Mouse (Mus musculus) C2C12 (cell line): ENCODE data around the gene Gucy2e. TPM values are rescaled to one million over a fixed set of nuclear protein-coding genes. Genes with fewer than 3 reads are reported as not detected.

ENCODE experiments used
- H3K27me3 ChIP-seq: one replicate; pipeline ENCODE4 v1.6.1; 2011; ENCODE audit not compliant: control insufficient read depth, insufficient read depth, insufficient read length
- H3K36me3 ChIP-seq: one replicate; pipeline ENCODE4 v1.6.1; 2011; ENCODE audit not compliant: control insufficient read depth, insufficient read depth
- H3K4me3 ChIP-seq: one replicate; pipeline ENCODE4 v1.5.1; 2011; ENCODE audit warnings: mild to moderate bottlenecking, control low read depth; ENCODE audit not compliant: poor library complexity, insufficient read depth, severe bottlenecking
- H3K79me2 ChIP-seq: one replicate; pipeline ENCODE4 v1.6.1; 2011; ENCODE audit not compliant: control insufficient read depth, insufficient read depth
- H3K79me3 ChIP-seq: one replicate; pipeline ENCODE4 v1.6.1; 2011; ENCODE audit warnings: low read depth, control low read depth
- H3ac ChIP-seq: one replicate; pipeline ENCODE3; 2011; ENCODE audit warnings: low read depth; ENCODE audit not compliant: control insufficient read depth, insufficient read length
- CEBPB ChIP-seq: IDR thresholded peaks from one replicate; pipeline ENCODE4 v1.6.1; 2011; ENCODE audit warnings: low read depth, mild to moderate bottlenecking, control low read depth, moderate library complexity
- CTCF ChIP-seq: IDR thresholded peaks from one replicate; pipeline ENCODE4 v1.5.1; 2011; ENCODE audit not compliant: control insufficient read depth, insufficient read depth, insufficient read length
- FOSL1 ChIP-seq: IDR thresholded peaks from one replicate; pipeline ENCODE4 v1.8.0; 2011; ENCODE audit warnings: mild to moderate bottlenecking, low read length; ENCODE audit not compliant: poor library complexity, insufficient read depth, severe bottlenecking
- MAX ChIP-seq: IDR thresholded peaks from one replicate; pipeline ENCODE4 v1.6.1; 2011; ENCODE audit warnings: mild to moderate bottlenecking, control low read depth
- MYOD1 ChIP-seq: IDR thresholded peaks from one replicate; pipeline ENCODE4 v1.6.1; 2011; ENCODE audit warnings: low read depth; ENCODE audit not compliant: control insufficient read depth, insufficient read length
- MYOG ChIP-seq: IDR thresholded peaks from one replicate; pipeline ENCODE4 v1.6.1; 2011; ENCODE audit not compliant: control insufficient read depth, insufficient read length; ENCODE audit errors: extremely low read depth
- USF1 ChIP-seq: IDR thresholded peaks from one replicate; pipeline ENCODE4 v1.6.1; 2011; ENCODE audit warnings: low read depth, mild to moderate bottlenecking, control low read depth, moderate library complexity
- polyA plus RNA-seq: library from polyadenylated mRNA; unstranded; fragments of >200 nt; fragmentation: generic; extraction: Trizol; gene quantifications from one replicate; pipeline ENCODE4 v1.2.1, GENCODE M21; 2012; ENCODE audit warnings: missing spikeins

Gene Gucy2e
- polyA plus RNA-seq, 1 experiment, result not detected

- TF ChIP-seq CTCF (peak; percentile 75), USF1 (no peak)
- Histone ChIP-seq H3K79me3 (no peaks in the 10 kb centered on the region), H3ac (no peak overlapping the region), H3K27me3 (no peaks in the 10 kb centered on the region), H3K4me3 (no peak overlapping the region), H3K36me3 (no peaks in the 10 kb centered on the region), H3K79me2 (no peaks in the 10 kb centered on the region)
Measured at GRCm38 (mm10) chr11:69258287-69258686, 21.5 kb upstream of the Gucy2e start.

DNA sequence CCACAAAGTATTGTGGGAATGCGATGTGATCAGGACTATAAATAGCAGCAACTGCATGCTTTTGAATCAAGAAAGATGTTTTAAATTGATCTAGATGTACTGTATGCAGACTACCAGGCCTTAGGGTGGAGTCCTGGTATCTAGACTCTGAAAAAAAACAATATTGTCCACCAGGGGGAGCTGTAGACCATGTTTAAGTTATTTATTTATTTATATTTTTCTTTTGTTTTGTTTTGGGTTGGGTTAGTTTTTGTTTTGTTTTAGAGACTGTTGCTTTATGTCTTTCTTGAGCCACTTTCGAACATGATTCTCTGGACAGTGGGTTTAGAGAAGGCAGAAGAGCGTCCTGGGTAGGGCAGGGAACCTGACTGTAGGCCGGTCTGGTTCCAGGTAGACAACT is 21.0 kb upstream of the Gucy2e start:
- Histone ChIP-seq H3K27me3 (no peaks in the 10 kb centered on the region), H3K79me3 (no peaks in the 10 kb centered on the region), H3K36me3 (no peaks in the 10 kb centered on the region), H3K79me2 (no peaks in the 10 kb centered on the region), H3K4me3 (no peak overlapping the region), H3ac (no peak overlapping the region)
- TF ChIP-seq FOSL1, result no peak
- TF ChIP-seq MYOG, result no peak
- TF ChIP-seq CTCF, result no peak

DNA sequence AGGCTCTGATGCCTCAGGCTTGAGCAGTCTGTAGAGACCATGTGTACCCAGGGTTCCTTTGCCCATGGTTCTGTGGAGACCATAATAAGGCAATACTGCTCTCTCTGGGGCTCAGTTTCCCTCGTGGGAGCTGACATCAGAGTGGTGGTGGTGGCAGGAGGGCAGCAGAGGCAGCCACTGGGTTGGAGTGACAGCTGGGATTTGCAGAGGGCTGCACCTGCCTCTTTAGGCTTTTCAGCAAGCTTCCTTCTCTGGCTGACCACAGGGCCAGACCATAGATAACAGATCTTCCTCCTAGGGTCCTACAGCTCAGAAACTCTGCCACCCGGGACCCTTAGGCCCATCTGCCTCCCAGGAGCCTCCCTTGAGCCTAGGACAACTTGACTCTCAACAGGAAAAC is 20.2 kb upstream of the Gucy2e start:
- Histone ChIP-seq H3K4me3 (no peak overlapping the region), H3K79me2 (no peaks in the 10 kb centered on the region), H3K36me3 (no peaks in the 10 kb centered on the region), H3K27me3 (no peaks in the 10 kb centered on the region), H3K79me3 (no peaks in the 10 kb centered on the region), H3ac (no peak overlapping the region)
- TF ChIP-seq FOSL1 (no peak), USF1 (no peak), MYOD1 (peak; percentile 56), CTCF (no peak), CEBPB (no peak), MYOG (no peak)

- H3K79me2 ChIP-seq, result no peaks in the 10 kb centered on the region
- H3K79me3 ChIP-seq, result no peaks in the 10 kb centered on the region
- H3ac ChIP-seq, result no peak overlapping the region
- H3K4me3 ChIP-seq, result no peak overlapping the region
- H3K36me3 ChIP-seq, result no peaks in the 10 kb centered on the region
- no peaks in the 10 kb centered on the region for H3K27me3 ChIP-seq
- TF ChIP-seq FOSL1, result no peak
- no peak for TF ChIP-seq CTCF
- no peak for TF ChIP-seq MAX
- no peak for TF ChIP-seq MYOG
- TF ChIP-seq USF1, result no peak
- no peak for TF ChIP-seq MYOD1
- TF ChIP-seq CEBPB, result no peak
Measured at GRCm38 (mm10) chr11:69254808-69255207, 18.0 kb upstream of the Gucy2e start.

DNA sequence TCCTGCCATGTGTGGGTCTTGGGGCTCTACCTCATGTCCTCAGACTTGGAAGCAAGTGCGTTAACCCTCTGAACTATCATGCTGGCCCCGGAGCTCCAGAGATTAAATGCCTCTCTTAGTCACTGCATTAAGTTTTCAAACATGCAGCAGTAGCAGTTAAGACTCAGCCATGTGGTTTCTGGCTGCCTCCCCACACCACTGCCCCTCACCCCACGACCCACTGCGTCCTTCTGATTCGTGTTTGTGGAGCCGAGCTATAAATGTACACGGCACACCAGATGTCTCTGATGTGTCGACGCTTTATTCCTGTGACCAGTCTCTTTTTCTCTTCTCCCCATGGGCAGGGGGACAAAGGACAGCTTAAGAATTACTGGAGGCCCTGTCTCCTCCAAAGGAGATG is 16.3 kb upstream of the Gucy2e start:
- TF ChIP-seq MAX (peak; percentile 49), CEBPB (no peak), MYOD1 (peak; percentile 25), USF1 (no peak), MYOG (no peak)
- Histone ChIP-seq H3K79me3 (no peaks in the 10 kb centered on the region), H3K36me3 (no peaks in the 10 kb centered on the region), H3ac (no peak overlapping the region), H3K79me2 (no peaks in the 10 kb centered on the region), H3K27me3 (no peaks in the 10 kb centered on the region), H3K4me3 (no peak overlapping the region)

- Histone ChIP-seq H3K4me3 (no peak overlapping the region), H3K27me3 (no peaks in the 10 kb centered on the region), H3K79me3 (no peaks in the 10 kb centered on the region), H3K79me2 (no peaks in the 10 kb centered on the region), H3ac (no peak overlapping the region), H3K36me3 (no peaks in the 10 kb centered on the region)
- no peak for TF ChIP-seq CEBPB
Measured at GRCm38 (mm10) chr11:69251953-69252352, 15.1 kb upstream of the Gucy2e start.

DNA sequence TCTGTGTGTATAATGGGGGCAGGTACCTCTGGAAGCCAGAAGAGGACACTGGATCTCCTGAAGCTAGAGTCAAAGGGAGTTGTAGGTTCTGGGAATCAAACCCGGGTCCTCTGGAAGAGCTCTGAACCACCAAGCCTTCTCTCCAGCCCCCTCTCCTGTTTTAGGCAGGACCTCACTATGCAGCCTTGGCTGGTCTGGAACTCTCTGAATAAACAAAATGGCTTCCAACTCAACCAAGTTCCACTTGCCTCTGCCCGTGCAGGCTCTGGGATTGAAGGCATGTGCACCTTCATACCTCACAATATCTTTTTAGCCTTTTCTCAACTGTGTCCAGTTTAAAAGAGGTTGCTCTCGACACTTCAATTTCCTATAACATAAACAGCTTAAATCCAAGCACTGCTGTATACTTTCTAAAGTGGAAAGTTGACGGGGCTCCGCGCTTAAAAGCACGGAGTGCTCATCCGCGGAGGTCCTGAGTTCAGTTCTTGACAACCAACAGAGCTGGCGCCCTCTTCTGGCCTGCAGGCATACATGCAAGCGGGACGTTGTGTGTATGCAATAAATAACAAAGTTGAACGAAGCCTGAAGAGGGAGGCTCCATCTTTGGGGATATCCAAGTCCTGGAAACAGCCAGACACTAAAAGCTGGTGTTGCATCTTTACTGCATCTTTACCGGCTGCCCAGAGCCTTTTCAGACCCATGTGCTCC is 14.5 kb upstream of the Gucy2e start:
- TF ChIP-seq MYOD1, result no peak
- no peak for TF ChIP-seq USF1
- no peak for TF ChIP-seq CTCF
- no peak for TF ChIP-seq MAX
- TF ChIP-seq MYOG, result no peak
- no peak for TF ChIP-seq CEBPB
- TF ChIP-seq FOSL1, result no peak
- Histone ChIP-seq H3K36me3 (no peaks in the 10 kb centered on the region), H3K27me3 (no peaks in the 10 kb centered on the region), H3ac (no peak overlapping the region), H3K4me3 (no peak overlapping the region), H3K79me3 (no peaks in the 10 kb centered on the region), H3K79me2 (no peaks in the 10 kb centered on the region)
